Mouse (Mus musculus): ENCODE measurements around the gene Slc17a2.

Slc17a2 gene

DNA sequence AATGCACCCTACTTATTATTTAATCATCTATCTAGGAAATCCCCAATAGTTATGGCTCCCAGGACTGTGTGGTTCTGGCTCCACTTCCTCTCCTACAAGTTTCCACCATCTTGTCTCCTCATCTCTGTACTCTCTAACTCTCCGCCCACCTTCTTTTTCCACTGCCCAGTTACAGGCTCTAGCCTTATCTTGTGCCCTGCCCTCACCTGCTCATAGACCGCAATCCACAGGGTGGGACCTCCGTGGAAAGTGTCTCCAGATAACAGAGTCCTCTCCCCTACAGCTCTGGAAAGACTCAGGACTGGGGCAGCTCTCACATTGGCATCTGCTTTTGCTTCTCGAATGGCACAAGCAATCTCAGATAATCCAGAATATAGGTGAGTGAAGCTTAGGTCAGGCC is 27.8 kb upstream of the Slc17a2 start:
- intact Hi-C loops (cut with DNase I): no loop called here

DNA sequence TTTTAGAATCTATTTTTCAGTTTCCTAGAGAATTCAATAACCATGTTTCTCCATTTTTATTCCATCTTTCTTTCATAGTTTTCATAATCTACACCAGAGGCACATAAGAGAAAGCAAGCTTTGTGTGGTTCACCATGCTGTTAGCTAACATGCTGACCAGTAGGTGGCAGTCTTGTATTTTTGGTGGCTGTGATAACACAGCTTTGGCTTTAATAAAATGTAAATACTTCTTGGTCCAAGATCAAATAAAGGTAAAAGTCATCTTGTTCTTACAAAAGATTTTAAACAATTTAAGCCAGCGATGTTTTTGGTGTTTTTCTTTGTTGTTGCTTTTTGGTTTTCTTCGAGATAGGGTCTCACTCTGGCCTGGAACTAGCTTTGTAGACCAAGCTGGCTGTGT is 14.3 kb upstream of the Slc17a2 start:
- intact Hi-C loops (cut with DNase I): loop anchor here (10.0 kb wide), 1 partner anchor 502 kb away; no protein-coding TSS in a partner anchor

DNA sequence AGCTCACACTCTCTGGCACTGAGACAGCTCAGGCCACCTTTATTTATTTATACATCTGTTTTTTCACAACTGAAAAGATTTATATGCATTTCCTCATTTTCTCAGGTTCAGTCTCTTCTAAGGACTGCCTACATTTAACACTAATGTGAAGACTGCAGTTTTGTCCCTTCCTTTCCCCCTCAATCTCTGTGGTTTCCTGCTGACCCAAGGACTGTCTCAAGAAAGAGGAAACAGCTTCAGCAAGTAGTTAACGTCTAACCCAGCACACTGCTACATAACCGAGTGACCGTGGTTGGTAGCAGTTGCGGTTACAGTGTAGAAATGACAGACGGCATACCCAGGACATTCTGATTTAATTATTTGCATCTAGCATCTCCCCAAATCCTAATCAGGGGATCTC is 7.4 kb upstream of the Slc17a2 start:
- intact Hi-C loops (cut with DNase I): loop anchor here (10.0 kb wide), 1 partner anchor 495 kb away; no protein-coding TSS in a partner anchor

DNA sequence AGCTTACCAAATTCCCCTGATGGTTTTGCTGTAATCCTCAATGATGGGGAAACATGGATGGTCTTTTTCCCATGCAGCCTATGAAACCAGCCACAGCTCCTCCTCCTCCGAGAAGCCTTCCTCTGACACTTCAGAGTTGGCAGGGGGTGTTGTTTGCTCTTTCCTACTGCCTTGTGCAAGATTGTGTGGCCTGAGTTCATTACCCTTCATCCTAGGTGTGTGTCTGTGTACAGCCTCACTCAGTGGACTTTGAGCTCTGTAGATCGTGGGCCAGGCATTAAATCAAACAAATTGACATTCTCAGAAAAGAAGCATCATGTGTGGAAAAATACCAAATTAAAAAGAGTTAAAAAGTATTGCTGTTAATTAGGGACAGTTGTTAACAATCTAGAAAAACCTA is 2.3 kb upstream of the Slc17a2 start:
- intact Hi-C loops (cut with DNase I): no loop called here

DNA sequence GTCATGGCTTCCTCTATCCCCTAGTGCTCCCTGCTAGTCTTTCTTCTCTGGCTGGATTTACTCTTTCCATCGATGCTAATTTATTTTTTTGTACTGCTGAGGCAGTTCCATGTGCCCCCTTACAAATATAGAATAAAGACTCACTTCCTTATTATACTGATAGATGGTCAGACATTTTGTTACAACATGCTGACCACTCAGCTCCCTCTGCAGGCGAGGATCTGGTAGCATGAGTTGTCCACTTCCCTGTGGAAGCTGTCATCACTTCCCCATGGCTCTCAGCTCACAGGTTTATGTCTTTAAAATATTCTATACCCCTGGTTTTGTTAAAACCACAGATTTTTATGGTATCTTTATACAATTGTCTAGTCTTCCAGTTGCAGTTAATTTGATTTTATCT is 9.4 kb downstream of the Slc17a2 start:
- intact Hi-C loops (cut with DNase I): no loop called here

DNA sequence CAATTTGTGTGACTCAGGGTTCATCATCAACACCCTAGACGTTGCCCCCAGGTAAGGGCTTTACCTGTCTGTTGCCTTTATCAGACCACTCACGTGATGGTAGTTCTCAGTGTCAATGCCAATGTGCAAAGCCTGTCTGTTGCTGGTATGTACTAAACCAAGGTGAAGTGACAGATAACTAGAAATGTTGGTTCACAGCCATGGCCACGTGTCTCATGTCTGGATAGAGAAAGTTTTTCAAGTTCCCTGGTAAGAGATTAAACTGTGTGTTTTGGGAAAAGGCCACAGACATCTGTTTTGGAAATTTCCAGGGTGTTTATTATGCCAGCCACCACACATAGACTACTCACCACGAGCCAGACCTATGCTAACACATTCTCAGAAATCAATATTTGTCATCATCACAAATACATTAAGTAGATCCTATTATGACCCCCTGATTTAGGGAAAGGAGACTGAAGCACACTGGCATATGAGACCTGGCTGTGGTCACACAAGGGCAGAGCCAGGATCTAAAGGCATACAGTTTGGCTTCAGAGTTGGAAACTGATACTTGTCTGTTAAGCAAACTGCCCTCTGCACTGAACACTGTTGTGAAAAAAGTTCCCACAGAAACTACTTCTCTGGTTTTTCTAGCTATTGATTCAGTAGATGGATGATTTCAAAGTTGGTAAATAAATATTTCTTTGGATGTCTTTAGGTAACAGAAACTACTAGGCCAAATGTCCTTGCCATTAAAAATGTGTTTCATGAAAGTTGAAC is 13.6 kb downstream of the Slc17a2 start:
- intact Hi-C loops (cut with DNase I): no loop called here

DNA sequence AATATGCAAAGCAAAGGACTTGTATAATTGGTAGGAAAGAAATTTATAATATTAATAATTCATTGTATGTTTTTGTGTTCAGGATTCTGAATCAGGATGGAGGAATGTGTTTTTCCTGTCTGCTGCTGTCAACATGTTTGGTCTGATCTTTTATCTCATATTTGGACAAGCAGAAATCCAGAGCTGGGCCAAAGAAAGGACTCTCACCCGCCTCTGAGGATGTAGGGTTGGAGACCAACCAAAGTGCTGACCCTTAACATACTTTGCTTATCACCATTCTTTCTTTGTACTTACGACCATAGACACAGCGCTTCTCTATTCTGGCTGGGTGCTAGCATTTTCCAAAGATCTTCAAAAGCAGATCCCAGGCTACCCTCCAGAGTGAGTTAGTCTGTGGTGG is 15.4 kb downstream of the Slc17a2 start:
- intact Hi-C loops (cut with DNase I): no loop called here

DNA sequence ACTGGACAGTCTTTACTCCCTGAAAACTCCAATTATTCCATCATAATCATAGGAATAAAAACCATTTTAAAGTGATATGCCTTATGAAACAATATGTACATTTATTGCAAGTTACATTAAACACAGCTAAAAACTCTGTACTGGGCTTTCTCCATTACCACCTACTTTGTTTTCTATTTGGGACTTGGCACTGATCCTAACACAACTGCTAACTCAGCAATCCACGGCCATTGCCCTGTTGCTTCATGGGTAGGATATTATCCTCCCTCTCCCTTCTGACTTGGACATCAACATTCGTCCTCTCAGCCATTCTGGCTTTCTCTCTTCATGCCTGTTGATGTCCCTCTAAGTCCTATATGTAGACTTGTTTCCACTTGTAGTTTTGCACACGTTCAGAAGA is 19.8 kb downstream of the Slc17a2 start:
- intact Hi-C loops (cut with DNase I): no loop called here

DNA sequence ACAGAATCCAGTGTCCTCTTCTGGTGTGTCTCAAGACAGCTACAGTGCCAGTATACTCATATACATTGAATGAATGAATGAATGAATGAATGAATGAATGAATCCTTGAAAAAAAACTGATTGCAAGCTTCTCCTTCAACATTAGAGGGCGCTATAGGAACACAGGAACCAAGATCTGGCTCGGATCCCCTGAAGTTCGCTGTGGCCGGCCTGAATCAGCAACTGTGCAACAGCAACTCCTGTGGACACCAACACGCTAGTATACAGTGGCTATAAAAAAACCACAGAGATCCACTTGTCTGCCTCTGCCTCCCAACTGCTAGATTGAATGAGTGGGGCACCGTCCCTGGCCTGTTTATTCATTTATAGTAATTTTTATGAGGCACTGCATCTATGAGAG is 26.3 kb downstream of the Slc17a2 start:
- intact Hi-C loops (cut with DNase I): loop anchor here (2.0 to 10.0 kb wide), 3 partner anchors 52 to 452 kb away; partner anchors contain the start of gene Carmil1

DNA sequence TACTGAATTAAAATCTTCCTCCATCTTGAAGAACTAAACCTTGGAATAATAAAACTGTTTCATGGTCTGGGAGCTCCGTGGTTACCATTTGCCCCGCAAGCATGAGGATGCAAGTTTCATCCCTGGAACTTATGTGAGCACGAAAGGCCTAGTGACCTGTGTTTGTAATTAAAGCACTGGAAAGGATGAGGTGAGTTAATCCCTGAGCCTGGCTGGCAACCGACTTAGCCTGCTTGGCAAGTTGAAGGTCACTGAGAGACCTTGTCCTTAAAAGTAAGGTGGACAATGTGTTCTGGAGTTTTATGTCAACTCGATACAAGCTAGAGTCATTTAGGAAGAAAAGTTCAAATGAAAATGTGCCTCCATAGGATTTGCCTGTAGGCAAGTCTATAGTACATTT is 28.0 kb downstream of the Slc17a2 start:
- intact Hi-C loops (cut with DNase I): loop anchor here (5.0 to 10.0 kb wide), 2 partner anchors 267 to 450 kb away; partner anchors contain the start of gene Carmil1

DNA sequence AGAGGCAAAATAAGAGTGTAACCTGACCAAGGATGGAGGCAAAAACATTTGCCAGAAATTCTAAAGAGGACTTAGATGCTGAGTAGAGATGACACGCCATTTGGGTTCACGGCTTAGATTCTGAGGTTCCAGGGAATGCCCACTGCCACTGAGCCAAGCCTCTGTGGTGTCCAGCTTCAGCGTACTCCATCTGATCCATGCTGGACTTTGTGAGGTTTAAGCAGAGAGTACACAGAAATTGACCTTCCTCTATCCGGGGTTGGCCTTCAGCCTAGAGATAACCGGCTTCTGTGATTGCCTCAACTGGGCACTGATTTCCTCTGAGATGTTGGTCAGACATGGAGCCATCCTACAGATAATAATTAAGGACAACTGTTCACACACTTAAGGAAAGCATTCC is 29.8 kb downstream of the Slc17a2 start:
- intact Hi-C loops (cut with DNase I): loop anchor here (5.0 to 10.0 kb wide), 2 partner anchors 266 to 448 kb away; partner anchors contain the start of gene Carmil1

DNA sequence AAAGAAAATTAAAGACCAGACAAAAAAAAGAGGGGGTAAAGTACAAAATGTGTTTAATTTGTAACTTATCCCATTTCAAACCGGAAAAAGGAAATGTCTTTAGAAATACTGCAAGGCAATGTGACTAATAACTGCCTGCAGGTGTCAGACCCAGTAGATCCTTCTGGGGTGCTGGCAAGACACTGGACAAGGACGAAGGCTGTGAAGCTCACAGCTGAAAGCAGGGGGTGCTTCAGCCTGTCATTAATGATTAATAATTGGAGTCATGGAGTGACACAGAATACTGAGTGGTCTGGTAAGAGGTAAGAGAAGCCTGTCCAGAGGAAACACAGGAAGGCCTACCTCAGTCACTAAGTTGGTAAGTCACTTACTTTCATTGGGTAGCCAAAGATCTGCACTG is 32.5 kb downstream of the Slc17a2 start, which contains the start of gene Slc17a3:
Gene Slc17a3 (plus strand): TSS at position 127 of the 400 bp plus-strand sequence.
- intact Hi-C loops (cut with DNase I): loop anchor here (5.0 to 10.0 kb wide), 2 partner anchors 263 to 445 kb away; partner anchors contain the start of gene Carmil1

DNA sequence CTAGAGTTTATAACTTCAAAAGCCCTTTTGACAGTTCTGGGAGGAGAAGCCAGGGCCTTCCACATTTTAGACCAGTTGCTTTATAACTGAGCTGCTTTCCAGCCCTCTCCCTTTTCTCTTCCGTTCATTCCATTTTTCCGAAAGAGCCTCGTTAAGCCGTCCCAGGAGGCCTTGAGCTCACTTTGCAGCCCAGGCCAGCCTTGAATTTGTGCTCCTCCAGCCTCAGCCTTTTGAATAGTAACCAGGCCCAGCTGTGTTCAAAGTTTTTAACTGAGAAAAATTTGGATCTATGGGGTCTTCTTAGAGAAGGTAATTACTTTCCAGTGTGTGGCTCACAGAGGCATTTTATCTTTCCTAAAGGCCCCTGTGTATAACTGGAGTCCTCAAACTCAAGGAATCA is 39.1 kb downstream of the Slc17a2 start:
- intact Hi-C loops (cut with DNase I): no loop called here

DNA sequence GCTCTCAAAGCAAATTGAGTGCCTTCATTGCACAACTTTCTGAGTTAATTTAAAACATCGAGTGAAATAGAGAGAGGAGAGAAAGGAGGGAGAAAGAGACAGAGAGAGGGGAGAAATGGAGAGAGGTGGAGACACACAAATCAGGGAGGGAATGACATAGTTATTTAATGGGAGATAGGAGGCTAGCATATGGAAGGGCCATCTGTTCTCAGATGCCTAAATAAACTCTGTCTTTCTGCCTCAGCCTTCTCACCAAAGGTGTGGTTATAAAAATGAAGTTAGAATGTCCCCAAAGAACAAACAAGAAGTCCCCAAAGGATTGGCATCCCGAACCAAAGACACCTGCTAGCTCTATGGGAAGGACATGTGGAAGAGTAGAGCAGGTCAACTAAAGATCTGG is 42.5 kb downstream of the Slc17a2 start:
- intact Hi-C loops (cut with DNase I): no loop called here

DNA sequence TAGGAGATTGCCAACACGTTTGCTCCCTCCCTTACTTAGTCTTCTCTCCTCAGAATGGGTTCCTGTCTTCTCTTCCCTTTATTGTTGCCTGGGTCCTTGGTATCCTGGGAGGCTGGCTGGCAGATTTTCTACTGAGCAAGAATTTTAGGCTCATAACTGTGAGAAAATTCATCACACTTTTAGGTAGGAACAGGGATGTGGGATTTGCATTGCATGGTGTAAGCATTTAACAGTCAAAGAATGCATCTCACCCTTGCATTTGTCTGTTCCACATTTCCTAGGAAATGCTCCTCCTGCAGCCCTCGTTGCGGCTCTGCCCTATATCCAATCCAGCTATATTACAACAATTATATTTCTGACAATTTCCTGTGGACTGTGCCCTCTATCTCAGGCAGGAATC is 49.6 kb downstream of the Slc17a2 start:
- intact Hi-C loops (cut with DNase I): no loop called here

DNA sequence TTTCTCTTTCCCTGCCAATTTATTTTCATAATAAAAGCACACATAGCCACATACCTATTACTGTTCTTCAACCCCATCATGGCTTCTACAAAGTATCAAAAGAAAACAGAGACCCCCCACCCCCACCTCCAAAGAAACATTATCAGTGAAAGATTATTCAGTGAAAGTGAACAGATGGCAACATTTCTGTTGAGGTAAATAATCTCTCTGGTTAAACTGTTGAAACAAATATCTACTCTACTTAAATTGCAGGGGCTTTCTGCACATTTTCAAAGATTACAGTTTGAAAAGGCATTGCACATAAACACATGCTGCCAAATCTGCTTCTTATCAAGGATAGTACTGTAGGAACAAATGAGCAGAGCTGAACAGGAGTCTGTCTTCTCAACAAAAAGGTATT is 55.0 kb downstream of the Slc17a2 start:
- intact Hi-C loops (cut with DNase I): no loop called here

DNA sequence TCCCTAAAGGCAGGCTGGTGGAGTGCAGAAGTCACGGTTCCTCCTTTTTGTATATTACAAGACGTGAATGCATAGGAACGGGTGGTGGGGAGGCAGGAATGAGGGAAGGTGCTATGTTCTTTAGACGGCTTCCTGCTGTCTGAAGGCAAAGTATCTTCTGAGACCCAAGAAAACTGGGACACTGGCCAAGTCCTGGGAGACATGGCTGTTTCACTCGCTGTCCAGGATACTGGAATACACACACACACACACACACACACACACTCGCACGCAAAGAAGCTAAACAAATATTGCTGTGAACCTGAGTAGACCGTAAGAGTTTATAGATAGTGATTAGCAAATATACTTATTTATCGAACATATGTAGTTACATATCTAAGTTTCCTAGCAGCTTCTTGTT is 57.9 kb downstream of the Slc17a2 start:
- intact Hi-C loops (cut with DNase I): no loop called here

DNA sequence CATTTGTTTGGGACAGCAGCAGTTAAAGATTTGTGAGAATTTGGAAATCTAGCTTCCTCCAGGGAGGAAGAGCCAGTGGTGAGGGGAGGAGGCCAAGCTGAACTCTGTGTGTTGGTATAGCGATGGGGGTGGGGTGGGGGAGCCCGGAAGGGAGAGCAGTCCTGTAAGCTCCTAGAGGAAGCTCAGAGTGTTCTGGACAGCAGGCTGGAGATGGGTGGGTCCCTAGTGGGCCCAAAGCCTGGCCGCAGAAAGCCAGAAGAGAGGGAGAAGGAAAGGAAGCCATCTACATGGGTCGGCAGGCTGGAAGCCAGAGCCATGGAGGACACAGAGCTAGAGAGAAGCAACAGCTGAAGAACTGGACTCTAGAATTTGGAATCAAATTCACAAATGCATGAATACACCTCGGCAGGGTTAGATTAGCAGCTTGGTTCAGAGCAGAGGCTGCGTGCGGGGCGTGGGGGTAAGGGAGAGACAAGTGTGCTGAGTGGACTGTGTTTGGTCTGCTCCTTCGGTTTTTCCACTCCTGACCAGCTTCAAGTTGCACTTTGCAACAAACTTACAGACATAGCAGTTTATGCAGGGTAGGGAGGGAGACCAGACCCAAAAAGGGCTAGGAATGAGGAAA is 59.4 kb downstream of the Slc17a2 start:
- intact Hi-C loops (cut with DNase I): no loop called here

DNA sequence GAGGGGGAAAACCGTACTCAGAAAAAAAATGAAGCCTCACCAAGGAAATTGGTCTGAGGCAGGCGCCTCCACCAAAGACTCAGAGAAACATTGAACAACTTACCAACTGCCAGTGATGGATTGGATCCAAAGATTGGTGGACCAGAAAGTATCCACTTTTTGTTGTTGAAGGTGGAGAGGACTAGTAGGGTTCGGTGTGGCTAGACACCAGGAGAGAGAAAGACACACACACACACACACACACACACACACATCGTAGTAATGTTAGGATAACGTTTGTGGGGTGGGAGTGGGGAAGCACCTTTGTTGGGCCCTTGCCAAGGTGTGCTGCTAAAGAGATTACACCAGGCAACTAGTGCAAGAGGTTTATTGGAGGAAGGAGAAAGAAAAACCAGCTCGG is 60.2 kb downstream of the Slc17a2 start:
- intact Hi-C loops (cut with DNase I): no loop called here

DNA sequence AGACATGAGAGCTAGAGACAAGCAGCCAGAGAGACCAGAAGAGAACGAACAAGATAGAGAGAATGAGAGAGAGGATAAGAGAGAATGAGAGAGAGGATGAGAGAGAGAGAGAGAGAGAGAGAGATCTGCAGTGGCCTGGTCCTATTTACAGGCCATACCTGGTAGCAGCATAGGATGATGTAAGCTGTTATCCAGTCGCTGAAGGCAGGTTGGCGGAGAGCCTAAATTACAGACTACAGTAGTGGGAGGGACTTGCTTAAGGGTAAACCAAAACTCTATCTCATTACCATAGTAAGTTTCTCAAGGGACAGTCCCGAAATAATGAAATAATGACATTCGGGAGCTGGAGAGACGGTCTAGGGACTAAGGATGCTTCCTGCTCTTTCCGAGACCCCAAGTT is 60.6 kb downstream of the Slc17a2 start, which contains the start of gene Slc17a1:
Gene Slc17a1 (plus strand): TSS at position 346 of the 400 bp plus-strand sequence.
- intact Hi-C loops (cut with DNase I): no loop called here

DNA sequence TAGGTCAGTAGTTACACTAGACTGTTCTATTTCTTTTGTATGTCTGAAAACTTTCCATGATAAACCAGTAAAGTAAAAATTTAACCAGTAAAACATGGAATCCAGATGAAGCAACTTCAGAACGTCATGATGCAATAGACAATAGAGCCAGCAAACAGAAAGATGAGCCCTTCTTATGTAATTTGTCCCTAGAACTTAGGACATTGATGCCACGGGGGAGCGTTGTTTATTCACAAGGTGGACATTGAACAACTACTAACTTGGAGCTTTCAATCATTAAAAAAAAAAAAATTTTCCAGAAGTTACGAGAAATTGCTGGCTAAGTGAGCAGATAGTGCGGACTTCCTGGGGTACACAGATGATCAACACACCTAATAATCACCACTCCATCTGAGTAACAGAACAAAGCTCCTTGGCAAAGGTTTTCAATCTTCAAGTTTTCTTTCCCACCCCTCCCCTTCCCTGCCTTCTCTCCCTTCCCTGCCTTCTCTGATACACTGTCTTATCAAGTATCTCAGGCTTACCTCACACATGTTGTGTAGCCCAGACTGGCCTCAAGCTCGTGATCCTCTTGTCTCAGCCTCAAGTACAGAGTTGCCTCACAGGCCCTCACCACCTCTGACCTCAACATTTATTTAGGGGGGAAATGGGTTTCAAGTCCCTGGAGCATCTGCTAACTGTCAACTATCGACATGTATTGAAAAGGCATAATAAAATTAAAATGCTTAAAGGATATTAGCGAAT is 62.2 kb downstream of the Slc17a2 start:
- intact Hi-C loops (cut with DNase I): no loop called here

DNA sequence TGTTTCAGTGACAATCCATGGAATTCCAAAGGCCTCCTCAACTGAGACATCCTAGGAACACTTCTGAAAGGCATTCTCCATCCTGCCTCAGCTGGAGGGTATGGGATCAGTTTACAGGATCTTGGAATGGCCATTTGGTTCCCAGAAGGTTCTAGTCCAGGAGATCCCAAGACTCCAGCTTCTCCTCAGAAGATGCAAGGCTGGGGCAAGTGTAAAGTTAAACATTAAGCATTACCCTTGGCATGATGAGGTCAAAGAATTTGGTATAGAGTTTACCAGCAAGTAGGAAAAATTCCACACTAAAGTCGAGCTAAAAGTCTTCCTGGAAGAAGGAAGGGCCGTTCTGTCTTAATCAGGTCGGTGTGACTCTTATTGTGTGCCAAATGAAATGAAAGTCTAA is 63.2 kb downstream of the Slc17a2 start:
- intact Hi-C loops (cut with DNase I): no loop called here
